Mouse (Mus musculus) c-Kit-negative CD71-positive TER-119-positive erythroid progenitor cells, embryonic 14.5 days (primary cell): Measurements from ENCODE around the gene Phkb.
"Not testable (repeated sequence)": the region's sequence is repeated elsewhere in the genome, so short reads cannot be mapped to it uniquely, and the experiment has no call there.

ENCODE experiments used
- DNase-seq: peaks from one replicate; pipeline ENCODE4 v3.0.0-alpha.2; 2013; ENCODE audit warnings: low read depth, low spot score

Phkb gene

DNA sequence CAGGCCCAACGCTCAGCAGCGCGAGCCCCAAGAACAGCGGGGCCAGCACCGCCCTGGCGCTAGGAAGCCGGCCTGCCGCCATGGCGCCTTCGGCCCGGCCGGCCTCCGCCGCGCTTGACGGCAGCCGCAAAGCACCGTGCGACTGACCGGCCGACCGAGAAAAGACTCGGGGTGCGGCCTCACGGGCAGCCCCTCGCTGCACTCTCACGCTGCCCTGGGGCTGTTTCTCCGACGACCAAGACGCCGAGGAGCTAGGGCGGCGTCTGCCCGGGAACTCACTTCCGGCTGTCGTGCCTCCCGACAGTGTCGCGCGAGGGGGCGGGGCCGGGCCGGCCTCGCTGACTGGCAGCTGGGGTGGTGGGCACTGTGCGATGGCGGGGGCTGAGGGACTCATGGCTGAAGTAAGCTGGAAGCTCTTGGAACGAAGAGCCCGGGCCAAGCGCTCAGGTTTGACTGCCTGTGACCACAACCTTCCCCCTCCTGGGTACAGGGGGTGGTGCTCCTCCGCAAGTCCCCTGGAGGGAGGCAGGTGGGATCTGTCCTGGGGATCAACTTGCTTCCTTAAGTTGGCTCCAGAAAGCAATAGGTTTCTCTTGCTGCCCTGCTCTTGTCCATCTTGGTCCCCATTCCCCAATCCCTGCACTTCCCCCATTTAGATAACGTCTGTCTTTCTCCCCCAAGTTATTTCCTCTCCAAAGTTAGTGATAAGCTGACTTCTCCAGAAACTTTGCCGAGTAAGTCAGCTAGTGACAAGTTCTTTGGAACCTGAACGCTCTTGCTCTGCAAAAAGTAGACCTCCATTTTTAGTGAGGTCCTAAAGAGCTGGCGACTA is at the start of gene Phkb, which contains the start of gene Itfg1:
Gene Phkb (plus strand): TSS at position 303 of the 832 bp plus-strand sequence.
Gene Itfg1 (minus strand): TSS at position 265 of the 832 bp plus-strand sequence.
- DNase-seq = peak; percentile 76

DNA sequence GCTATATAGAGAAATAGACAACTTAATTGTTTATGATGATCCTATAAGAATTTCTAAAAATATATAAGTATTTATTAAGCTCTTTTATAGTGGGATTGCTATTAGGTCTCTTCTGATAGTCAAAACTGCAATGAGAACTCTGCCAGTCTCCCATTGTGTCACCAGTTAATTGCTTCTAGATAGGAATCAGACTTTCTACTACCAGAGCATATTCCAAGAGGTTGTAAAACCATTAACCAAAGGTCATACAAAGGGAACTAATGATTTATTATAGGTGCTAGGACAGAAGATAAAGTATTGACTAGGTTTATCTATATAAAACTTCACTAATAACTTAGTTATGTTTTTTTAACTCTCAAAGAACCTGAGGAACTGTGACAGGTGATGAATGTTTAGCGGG is 44.4 kb upstream of the Phkb start:
- not testable (repeated sequence) for DNase-seq

DNA sequence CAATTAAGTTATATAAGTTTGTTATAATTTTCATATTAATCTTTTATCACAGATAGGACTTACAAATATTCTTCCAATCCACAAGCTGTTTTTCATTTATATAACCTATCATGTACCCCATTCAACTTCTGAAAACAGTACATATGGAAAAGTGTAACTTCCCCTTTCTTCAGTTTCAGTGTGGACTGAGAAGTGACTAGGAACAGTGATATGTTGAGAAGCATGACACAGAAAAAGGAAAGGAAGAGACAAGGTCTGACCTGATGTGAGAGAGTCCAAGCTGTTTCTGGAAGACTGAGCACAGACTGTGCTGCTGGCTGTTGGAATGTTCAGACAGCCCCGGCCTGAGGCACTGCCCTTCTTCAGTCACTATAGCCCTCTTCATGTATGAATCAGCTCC is 40.6 kb upstream of the Phkb start:
- DNase-seq = no peak

DNA sequence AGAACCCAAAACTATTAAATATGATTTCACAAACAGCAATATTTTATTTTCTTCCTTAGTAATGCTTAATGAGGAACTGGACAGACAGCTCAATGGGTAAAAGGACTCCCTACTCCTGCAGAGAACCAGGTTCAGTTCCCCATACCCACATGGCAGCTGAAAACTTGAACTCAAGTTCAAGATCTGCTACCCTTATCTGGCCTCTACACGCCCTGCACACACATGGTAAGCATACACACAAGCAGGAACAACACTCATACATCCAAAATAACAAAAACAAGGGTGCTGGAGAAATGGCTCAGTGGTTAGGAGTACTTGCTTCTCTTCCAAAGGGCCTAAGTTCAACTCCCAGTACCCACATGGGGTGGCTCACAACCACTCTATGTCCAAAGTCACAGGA is 39.4 kb upstream of the Phkb start:
- no peak for DNase-seq

DNA sequence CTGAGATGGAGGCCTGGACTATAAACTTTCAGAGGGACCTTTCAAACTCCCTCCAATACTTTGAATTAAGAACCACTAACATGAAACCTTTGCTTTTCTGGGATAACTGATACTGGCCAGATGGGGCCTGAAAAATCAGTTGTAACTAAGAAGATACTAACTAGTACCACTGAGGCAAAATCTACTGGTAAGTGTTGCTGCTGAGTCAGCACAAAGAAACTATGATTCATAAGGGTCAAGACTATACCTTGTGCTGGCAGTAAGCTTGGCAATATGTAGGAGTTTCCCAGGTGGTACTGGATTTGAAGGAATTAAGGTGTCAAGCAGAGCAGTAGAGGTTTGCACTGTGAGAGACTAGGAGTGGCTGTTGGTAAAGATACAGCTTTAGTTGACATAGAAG is 27.1 kb upstream of the Phkb start:
- no peak for DNase-seq

DNA sequence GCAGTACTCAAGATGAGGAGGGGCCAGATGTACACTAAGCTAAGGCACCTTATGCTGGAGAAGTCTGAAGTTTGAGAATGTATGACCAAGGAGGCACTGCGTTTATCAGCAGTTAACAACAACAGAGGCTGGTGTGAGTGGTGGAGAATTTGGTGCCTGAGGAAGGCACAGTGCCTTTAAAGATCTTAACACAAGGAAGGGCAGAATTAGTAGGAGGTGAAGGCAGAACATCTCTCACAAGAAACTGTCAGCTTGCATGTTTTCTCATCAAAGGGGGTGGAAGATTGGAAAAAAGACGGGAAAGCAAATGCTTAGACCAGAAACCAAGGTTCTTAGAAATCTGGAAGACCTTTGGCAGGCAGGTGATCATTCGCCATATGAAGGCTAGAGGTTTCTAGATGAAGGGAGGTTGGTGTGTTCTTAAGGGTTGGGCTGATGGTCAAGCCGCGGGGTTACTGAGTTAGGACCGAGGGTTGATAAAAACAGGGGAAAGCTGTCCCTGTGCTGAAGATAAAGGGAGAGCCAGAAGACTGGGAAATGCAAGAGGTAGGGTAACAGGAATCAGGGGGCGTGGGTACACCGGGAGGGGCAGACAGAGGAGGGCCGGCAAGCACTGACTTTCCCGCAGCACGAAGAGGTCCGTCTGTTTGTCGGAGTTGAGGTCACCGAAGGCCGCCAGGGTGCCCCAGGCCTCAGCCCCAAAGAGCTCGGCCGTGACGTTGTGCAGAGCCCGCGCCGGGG is 673 bp upstream of the Phkb start:
- DNase-seq = peak; percentile 11

DNA sequence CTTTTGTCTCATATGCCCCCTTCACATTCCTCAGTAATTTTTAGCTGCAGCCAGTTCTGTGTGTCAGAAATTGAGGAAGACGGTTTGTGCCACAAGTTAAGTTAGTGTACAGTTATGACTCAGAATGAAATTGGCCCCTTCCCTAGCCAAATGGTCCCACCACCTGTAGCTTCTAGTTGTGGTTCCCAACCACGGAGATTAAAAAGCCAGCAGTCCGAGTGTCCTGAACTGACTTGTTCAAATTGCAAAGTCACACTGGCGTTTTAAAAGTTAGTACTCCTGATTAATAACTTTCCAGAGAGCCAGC is 683 bp downstream of the Phkb start:
- no peak for DNase-seq

DNA sequence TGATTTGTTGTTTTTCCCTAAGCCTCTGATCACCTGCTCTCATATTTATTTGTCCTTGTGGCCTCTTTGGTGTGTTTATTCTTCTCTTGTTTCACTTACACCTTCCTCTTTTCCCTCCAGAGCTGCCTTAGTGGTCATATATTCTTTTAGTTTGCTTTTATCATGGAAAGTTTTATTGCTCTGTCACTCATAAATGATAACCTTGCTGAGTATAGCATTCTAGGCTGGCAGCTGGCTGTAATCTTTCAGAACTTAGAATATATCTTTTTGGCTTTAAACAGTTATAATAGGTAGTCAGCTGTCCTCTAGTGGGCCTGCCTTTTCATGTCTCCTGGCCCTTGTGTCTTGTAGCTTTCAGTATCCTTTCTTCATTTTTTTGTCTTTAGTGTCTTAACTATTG is 5.1 kb downstream of the Phkb start:
- no peak for DNase-seq

DNA sequence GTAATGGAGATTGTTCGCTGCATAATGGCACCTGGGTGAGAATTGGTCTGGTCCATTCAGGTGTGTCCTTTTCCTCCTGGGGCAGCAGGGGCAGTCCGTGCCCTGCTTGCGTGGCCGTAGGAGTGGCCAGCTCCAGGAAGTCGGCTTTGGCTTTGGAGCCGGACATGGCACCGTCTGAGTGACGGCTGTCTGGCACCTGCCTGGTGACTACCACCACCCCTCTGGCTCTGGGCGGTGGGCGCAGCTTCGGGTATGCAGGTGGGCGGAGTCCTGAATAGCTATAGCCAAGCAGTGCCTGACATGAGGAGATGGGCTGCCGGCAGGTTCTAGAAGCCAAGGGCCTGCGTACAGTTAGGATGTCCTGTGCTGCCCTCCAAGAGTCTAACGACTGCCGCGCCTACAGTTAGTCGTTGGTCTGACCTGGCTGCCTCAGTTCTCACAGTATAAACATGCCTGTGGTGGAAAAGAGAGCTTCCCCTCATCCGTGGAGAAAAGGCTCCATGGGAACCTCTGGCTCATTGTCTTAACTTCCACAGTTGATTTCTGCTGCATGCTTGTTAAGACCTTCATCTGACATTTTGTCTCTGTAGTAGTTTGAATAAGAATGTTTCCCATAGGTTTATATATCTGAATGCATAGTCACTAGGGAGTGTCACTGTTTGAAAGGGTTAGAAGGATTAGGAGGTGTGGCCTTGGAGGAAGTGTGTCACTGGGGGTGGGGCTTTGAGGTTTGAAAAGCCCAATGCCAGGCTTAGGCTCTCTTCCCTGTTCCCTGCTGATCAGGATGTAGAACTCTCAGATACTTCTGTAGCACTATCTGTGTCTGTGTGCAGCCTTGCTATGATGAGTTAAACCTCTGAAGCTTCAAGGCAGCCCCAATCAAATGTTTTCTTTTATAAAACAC is 13.7 kb downstream of the Phkb start:
- DNase-seq = no peak

DNA sequence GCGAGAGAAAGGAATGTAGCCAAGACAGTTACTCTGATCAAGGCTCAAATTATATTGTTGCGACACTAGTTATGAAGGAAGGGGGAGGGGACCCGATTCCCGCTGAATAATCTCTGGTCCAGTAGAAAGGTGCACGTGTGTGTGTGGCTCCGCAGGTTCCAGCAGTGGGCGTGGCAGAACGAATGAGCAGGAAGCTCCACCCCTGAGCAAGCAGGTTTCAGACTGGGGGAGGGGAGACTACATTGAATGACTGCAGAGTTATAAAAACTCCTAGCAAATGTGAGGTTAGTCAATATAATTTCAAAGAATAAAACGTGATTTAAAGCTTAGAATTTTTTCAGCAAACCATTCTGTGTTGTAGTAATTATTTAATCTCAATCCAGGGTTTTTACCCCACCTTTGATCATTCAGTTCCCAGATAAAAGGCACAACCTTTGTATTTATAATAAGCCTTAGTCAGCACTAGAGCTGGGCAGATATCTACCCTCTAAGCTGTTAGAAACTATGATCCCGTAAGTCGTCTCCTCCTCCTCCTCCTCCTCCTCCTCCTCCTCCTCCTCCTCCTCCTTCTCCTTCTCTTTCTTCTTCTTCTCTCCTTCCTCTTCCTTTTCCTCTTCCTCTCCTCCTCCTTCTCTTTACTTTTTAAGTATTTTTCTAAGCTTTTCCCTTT is 16.6 kb downstream of the Phkb start:
- DNase-seq = not testable (repeated sequence)

DNA sequence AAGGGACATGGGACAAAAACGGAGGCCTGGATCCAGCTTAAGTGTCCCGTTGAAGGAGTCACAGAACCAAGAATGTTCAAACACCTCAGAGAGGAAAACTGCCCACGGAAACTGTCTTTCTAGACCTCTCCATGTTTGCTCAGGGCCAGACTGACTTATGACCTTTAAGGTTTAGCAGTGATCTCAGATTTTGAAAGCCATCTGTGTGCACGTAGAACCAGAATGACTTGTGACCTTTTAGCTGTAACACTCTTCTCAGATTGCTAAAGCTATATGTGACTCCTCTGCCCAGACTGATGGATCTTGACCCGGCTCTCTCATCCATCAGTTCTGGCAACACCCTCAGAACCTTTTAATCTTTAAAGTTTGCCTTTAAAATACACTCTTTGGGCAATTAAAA is 19.9 kb downstream of the Phkb start:
- DNase-seq = no peak

DNA sequence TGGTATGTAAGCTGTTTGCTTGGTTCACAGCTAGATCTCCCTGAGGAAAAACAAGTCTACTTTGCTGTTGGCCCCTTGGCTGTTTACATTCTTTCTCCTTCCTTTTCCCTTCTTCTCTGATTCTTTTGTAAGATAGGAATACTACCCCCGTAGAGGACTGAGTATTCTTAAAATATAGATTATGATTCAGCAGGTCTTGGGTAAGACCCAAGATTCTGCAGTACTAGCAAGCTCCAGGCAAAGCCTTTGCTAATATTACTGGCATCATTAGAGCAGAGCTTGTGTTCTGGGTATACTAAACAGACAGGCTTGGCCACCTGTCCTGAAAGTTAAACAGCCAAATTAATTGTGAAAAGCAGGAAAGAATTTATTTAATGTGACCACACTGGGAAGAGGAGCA is 21.6 kb downstream of the Phkb start:
- DNase-seq = no peak

DNA sequence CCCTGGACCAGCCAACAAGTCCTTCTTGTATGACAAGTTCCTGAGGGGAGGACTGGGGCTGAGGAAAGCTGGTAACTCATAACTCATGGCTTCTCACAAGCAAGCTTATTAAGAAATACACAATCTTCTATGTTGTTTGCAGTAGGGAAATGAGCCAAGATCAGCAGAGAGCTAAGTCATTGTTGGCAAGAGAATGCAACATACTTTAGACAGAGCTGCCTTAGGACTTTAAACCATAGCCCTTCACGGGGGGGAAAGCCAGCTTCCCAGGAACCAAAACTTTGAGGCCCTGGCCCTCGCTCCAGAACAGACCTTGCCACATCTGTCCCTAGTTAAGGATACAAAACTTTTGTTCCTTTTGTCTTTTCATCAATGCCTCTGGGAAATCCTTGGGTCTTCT is 30.9 kb downstream of the Phkb start:
- no peak for DNase-seq

DNA sequence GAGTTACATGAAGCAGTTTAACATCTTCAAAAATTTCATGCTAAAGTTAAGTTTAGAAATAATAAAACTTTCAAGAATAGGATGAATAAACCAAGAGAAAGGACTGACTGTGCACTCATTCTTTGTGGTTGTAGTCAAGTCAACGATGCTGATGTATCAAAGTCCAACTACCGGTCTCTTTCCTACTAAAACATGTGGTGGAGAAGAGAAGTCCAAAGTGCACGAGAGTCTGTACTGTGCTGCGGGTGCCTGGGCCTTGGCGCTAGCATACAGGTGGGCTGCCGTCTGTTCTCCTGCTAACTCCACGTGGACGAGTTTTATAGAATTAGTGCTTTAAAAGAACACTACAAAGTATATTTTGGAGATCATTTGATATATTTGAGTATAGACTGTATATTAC is 37.2 kb downstream of the Phkb start:
- DNase-seq = no peak

DNA sequence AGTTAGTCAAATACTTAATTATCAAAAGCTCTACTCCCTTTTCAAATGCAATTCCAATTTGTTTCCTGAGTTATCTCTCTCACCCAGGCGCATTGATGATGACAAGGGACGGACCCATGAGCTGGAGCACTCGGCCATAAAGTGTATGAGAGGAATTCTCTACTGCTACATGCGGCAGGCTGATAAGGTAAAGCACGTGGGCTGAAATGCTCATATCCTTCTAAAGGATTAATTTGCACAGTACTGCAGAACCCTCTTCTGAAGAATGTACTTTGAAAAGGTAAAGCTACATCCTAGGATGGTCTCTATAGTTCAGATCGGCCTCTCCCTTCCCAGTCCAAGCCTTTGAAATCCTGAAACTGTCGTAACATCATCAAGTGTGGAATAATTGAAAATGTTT is 38.9 kb downstream of the Phkb start:
- peak; percentile 28 for DNase-seq

DNA sequence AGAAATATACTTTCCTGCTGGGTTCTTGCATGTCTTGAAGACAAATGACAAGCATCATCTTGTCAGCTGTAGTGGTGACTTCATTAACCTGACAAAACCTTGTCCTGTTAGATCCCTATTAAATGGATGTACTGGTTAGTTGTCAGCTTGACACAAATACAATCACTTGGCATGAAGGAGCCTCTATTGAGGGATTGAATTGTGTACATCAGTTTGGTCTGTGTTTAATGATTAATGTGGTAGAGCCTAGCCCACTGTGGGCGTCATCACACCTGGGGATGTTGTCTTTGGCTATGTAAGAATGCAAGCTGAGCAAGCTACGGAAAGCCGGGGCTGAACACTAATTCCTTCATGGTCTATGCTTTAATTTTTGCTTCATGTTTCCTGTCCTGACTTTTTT is 44.1 kb downstream of the Phkb start:
- no peak for DNase-seq

DNA sequence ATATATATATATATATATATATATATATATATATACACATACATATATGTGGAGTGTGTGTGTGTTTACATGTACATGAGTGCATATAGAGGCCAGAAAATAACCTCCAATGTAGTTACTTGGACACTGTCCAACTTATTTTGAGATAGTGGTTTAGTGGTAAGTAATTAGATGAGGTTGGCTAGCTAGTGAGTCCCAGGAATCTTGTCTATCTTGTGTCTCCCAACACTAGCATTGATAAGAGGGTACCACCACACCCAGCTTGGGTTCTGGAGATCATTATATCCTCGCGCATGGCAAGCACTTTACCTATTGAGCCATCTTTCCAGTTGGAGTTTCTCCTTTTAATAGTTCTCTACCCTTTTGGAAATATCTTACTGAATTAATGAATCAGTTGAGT is 56.9 kb downstream of the Phkb start:
- DNase-seq = no peak

DNA sequence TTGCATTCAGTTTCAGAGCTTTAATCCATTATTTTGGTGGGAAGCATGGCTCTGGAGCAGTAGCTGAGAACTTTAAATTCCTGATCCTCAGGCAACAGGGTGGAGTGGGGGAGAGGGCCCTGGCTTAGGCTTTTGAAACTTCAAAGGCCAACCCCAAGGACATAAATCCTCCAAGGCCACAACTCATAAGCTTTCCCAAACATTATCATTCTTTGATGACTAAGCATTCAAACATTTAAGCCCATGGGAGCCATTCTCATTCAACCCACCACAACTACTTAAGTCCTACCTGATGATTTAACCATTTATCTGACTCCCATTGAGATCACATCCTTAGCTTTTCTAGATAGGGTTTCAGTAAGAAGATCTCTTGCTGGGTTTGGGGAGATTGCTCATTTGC is 84.2 kb downstream of the Phkb start:
- no peak for DNase-seq

DNA sequence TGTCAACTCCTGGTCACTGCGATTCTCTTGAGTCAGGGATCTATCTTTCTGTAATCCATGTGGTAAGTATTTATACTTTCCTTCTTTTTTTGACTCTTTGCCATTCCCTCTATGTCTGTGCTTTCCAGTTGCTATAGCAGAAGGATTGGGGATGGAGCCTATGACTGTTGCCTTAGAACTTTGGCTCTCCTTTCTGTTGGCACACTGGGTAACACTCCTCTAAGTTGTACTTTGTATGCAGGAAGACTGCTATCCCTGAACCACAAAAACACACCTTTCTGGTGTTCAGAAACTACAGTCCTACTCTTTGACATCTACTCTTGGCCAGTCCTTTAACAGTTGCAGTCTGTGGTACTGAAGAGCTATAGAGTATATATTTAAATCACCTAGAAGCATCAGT is 84.8 kb downstream of the Phkb start:
- no peak for DNase-seq

DNA sequence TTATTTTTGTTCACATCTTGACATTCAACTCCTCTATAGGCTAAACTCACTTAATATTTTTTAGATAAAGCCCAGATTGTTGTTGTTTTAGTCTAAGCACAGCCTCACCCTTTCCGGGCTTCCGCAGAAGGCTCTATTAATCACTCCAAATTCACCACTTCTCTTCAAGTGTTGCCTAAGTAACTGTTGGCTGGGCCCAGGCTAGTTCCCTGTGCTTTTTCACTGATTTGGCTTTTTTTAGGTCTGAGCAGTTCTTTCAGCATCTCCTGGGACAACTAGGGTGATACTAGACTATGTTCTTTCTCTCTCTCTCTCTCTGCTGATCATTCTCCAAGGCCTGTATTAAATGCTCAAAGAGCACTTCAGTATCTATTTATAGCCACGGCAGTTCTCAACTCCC is 85.3 kb downstream of the Phkb start:
- DNase-seq = no peak

DNA sequence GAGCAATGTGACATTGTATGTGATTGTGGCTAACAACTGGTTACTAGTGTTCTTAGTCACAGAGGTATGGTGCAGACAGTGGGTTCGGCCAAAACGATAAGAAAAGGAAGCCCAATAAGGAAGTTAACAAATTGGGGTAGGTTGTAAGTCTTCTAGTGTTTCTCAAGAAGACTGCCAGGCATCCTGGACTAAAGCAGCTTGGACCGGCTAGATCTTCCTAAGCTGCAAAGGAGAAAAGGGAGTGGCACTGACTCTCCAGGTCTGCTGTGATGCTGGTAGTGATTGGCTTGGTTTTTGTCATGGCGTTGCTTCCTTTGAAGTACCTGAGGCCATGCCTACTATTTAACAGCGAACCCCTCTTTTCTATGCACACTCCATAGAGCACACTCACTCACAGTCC is 95.4 kb downstream of the Phkb start:
- DNase-seq = no peak

DNA sequence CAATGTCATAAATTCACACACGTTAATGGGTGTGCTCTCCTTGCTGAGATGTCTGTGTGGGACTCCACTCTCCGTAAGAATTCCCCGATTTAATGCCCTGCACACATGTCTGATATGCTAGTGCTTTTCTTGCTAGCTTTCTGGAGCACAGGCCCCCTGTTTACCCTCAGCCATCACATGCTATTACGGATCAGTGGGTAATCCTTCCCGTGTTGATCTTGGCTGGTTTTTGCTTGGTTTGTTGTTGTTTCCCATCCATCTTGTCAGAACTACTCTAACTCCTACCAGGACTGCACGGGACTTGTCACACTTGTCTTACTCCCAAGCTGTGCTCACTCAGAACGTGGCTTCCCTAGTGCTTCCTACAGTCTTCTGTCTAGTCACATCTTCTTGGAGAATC is 96.6 kb downstream of the Phkb start:
- no peak for DNase-seq
